Mouse (Mus musculus): ENCODE data around the gene Tmem178. TPM values are rescaled to one million over a fixed set of nuclear protein-coding genes. Genes with fewer than 3 reads are reported as not detected.

Gene Tmem178
- total and polyA plus RNA-seq, 3 experiments, result not detected

DNA sequence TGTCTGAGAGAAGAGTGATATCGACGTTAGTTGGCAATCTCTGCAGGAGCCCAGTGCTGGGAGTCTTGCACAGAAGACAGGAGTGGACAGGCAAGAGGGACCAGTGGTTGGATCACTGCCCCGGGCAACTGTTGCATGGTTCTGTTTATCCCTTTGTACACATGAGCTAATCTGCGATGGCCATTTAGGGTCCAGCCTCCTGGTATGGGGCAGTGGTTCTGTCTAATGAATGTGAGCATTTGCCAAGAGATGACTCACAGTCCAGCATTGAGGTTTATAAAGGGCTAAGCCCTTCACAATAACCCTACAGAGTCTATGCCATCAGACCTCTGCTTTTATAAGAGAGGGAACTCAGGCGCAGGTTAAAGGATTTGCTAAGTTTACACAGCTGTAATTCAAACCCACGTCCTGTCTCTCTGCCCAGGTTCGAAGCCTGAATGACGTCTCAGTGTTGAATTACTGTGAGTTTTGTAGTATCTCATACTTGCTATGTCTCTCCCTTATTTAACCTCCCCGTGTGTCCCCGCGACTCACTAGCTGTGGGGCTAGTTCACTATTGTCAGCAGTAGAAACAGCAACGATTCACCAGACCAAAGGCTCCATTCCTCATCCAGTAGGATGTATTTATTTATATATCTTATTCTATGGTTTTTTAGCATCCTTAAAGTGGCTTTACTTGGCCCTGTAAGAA lies 37.4 kb downstream of the Tmem178 start:
- TF ChIP-seq GATA1 (IDR thresholded peaks at IDR 0.05; ENCODE audit: borderline replicate concordance, low read length) (no peak), GATA2 (IDR thresholded peaks at IDR 0.05; ENCODE audit: borderline replicate concordance, low read depth, low read length) (no peak), POLR2AphosphoS5 (IDR thresholded peaks at IDR 0.05; ENCODE audit: insufficient replicate concordance, low read depth, low read length) (no peak), TAL1 (conservative IDR thresholded peaks at IDR 0.05; ENCODE audit: low read depth, low read length) (no peak), CTCF (IDR thresholded peaks at IDR 0.05; ENCODE audit: low read depth, low read length) (no peak)
- no peaks in the 10 kb centered on the region for H3K27me3 ChIP-seq (ENCODE audit: insufficient read depth, low read length)
- DNase-seq (ENCODE audit: low spot score) (no peak), ATAC-seq (ENCODE audit: extremely low read depth, insufficient number of reproducible peaks, low FRiP score, poor library complexity, severe bottlenecking) (no peak)
- 0 out of 2 replicates have a peak, but pooled peaks cover 2% of the 10 kb centered on the region for H3K9me3 ChIP-seq (replicated peaks)
- H3K4me3 ChIP-seq (ENCODE audit: low read depth, low read length), result no peak overlapping the region
- H3K36me3 ChIP-seq (replicated peaks), result no peaks in the 10 kb centered on the region
- H3K4me1 ChIP-seq (ENCODE audit: insufficient read depth, low read depth, low read length), result no peaks in the 10 kb centered on the region

DNA sequence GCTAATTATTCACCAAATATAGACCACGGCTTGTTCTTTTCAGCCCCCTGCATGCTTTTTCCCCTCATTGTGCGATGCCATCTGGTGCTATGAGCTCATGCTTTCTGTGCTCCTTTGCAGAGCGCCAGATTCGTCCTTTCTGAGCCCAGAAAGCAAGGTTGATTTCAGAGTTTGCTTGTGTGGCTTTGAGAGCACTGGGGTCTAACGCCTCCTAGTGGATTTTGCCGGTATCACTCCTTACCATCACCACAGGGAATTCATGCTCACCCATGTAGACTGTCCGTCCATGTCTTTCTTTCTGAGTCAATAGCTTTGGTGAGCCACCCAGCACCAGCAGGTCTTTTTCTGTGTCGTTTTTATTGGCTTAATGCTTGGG lies 38.0 kb downstream of the Tmem178 start:
- H3K36me3 ChIP-seq (replicated peaks), result no peaks in the 10 kb centered on the region
- no peak for ATAC-seq (ENCODE audit: extremely low read depth, insufficient number of reproducible peaks, low FRiP score, poor library complexity, severe bottlenecking)
- no peak for DNase-seq (ENCODE audit: low spot score)
- H3K27me3 ChIP-seq (ENCODE audit: insufficient read depth, low read length), result no peaks in the 10 kb centered on the region
- H3K4me1 ChIP-seq (ENCODE audit: insufficient read depth, low read depth, low read length), result no peaks in the 10 kb centered on the region
- TF ChIP-seq CTCF (IDR thresholded peaks at IDR 0.05; ENCODE audit: low read depth, low read length) (no peak), POLR2AphosphoS5 (IDR thresholded peaks at IDR 0.05; ENCODE audit: insufficient replicate concordance, low read depth, low read length) (no peak)
- no peak overlapping the region for H3K4me3 ChIP-seq (ENCODE audit: low read depth, low read length)
- 0 out of 2 replicates have a peak, but pooled peaks cover 2% of the 10 kb centered on the region for H3K9me3 ChIP-seq (replicated peaks)

DNA sequence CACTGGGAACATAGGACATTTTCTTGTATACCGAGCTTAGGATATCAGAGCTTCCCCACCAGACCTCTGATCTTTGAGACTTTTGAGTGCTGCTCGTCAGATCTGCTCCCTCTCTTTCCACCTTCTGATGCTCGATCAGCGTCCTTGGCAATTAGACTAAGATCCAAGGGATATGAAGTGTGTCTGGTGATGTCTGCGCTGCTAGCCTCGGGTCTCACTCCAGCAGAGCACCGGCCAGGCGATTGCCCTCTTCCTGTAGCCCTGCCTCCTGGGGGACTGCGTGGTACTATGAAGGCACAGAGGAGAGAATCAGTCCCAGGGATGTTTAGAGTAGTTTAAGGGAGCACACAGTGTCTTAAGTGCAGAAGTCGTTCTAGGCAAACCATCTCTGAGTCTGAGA lies 38.5 kb downstream of the Tmem178 start:
- 0 out of 2 replicates have a peak, but pooled peaks cover 2% of the 10 kb centered on the region for H3K9me3 ChIP-seq (replicated peaks)
- ATAC-seq (ENCODE audit: extremely low read depth, insufficient number of reproducible peaks, low FRiP score, poor library complexity, severe bottlenecking), result no peak
- no peaks in the 10 kb centered on the region for H3K4me1 ChIP-seq (ENCODE audit: insufficient read depth, low read depth, low read length)
- TF ChIP-seq TAL1 (conservative IDR thresholded peaks at IDR 0.05; ENCODE audit: low read depth, low read length) (no peak), CTCF (IDR thresholded peaks at IDR 0.05; ENCODE audit: low read depth, low read length) (no peak), GATA1 (IDR thresholded peaks at IDR 0.05; ENCODE audit: borderline replicate concordance, low read length) (no peak)
- H3K4me3 ChIP-seq (ENCODE audit: low read depth, low read length), result no peak overlapping the region
- DNase-seq (ENCODE audit: low spot score), result no peak
- no peaks in the 10 kb centered on the region for H3K27me3 ChIP-seq (ENCODE audit: insufficient read depth, low read length)
- no peaks in the 10 kb centered on the region for H3K36me3 ChIP-seq (replicated peaks)

DNA sequence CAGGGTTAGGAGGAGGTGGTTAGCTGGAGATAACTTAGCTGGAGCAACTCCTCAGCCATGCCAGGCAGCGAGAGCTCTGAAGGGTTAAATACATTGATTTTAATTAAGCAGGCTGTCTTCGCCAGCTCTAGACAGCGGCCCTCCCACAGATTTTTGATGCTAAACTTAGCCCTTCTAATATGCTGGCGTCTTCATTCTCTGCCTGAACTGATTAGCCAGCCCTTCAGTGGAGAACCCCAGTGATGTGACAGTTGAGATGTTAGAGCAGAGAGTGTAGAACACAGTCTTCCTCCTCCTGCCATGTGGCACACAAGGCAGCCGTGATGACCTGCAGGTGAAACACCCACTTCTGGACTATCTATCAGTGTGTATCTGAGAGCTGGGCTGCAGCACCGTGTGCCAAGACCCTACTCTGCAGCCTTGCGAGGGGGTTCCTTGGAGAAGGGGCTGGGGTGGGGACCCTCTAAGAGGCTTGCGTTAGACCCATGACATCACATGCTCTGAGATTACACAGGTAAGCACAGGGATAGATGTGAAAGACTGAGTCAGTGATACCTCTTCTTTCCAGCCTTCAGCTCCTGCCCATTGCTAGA lies 47.2 kb downstream of the Tmem178 start:
- no peak for DNase-seq (ENCODE audit: low spot score)
- TF ChIP-seq GATA1 (IDR thresholded peaks at IDR 0.05; ENCODE audit: borderline replicate concordance, low read length), result no peak
- TF ChIP-seq GATA2 (IDR thresholded peaks at IDR 0.05; ENCODE audit: borderline replicate concordance, low read depth, low read length), result no peak
- TF ChIP-seq POLR2AphosphoS5 (IDR thresholded peaks at IDR 0.05; ENCODE audit: insufficient replicate concordance, low read depth, low read length), result no peak
- TF ChIP-seq CTCF (IDR thresholded peaks at IDR 0.05; ENCODE audit: low read depth, low read length), result no peak
- no peak for TF ChIP-seq TAL1 (conservative IDR thresholded peaks at IDR 0.05; ENCODE audit: low read depth, low read length)
- ATAC-seq (ENCODE audit: extremely low read depth, insufficient number of reproducible peaks, low FRiP score, poor library complexity, severe bottlenecking), result no peak
- Histone ChIP-seq H3K9me3 (replicated peaks) (no peaks in the 10 kb centered on the region), H3K4me1 (ENCODE audit: insufficient read depth, low read depth, low read length) (no peaks in the 10 kb centered on the region), H3K36me3 (replicated peaks) (no peaks in the 10 kb centered on the region), H3K27me3 (ENCODE audit: insufficient read depth, low read length) (no peaks in the 10 kb centered on the region), H3K4me3 (ENCODE audit: low read depth, low read length) (no peak overlapping the region)

DNA sequence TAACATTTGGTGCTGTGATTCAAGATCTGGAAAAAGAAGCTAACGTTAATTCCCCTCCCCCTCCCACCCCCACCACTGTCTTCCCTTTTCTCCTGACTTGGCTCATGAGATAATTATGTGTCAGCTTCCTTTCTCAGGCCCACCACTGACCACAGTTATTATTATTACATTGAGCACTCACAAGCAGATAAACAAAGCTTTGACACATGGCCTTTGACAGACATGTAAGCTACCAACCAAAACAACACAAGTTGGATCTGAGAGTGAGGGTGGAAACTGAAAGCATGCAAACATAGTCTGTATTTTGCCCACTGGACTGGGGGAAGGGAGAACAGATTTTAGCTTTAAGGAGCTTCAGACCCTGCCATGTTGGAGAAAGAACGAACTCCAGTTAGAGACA lies 52.8 kb downstream of the Tmem178 start:
- H3K9me3 ChIP-seq (replicated peaks), result no peaks in the 10 kb centered on the region
- no peak for ATAC-seq (ENCODE audit: extremely low read depth, insufficient number of reproducible peaks, low FRiP score, poor library complexity, severe bottlenecking)
- peaks cover 2% of the 10 kb centered on the region; the same call in 1 of the 2 replicates for H3K27me3 ChIP-seq (ENCODE audit: insufficient read depth, low read length)
- H3K36me3 ChIP-seq (replicated peaks), result no peaks in the 10 kb centered on the region
- no peak overlapping the region for H3K4me3 ChIP-seq (ENCODE audit: low read depth, low read length)
- no peak for DNase-seq (ENCODE audit: low spot score)
- no peaks in the 10 kb centered on the region for H3K4me1 ChIP-seq (ENCODE audit: insufficient read depth, low read depth, low read length)
- TF ChIP-seq GATA2 (IDR thresholded peaks at IDR 0.05; ENCODE audit: borderline replicate concordance, low read depth, low read length) (no peak), CTCF (IDR thresholded peaks at IDR 0.05; ENCODE audit: low read depth, low read length) (no peak), TAL1 (conservative IDR thresholded peaks at IDR 0.05; ENCODE audit: low read depth, low read length) (no peak), POLR2AphosphoS5 (IDR thresholded peaks at IDR 0.05; ENCODE audit: insufficient replicate concordance, low read depth, low read length) (no peak), GATA1 (IDR thresholded peaks at IDR 0.05; ENCODE audit: borderline replicate concordance, low read length) (no peak)

DNA sequence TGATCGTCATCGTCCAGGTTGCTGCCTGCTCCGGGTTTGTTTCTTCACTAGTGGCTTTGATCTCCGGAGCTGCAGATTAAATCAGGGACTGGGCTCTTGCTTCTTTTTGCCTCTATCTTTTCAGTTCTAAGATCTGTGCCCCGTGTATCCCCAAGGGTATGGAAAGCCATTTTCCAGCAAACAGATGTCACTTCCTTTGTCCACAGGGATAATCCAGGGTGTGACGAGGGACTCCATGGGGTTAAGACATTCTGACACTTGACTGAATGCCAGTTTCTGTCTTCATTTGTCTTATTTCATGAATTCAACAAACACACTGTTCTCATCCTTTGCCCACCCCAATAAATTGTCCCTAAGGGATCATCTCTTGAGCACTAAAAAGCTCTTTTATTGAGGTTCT lies 54.5 kb downstream of the Tmem178 start:
- Histone ChIP-seq H3K9me3 (replicated peaks) (no peaks in the 10 kb centered on the region), H3K36me3 (replicated peaks) (no peaks in the 10 kb centered on the region), H3K4me3 (ENCODE audit: low read depth, low read length) (no peak overlapping the region), H3K27me3 (ENCODE audit: insufficient read depth, low read length) (peaks cover 2% of the 10 kb centered on the region; the same call in 1 of the 2 replicates), H3K4me1 (ENCODE audit: insufficient read depth, low read depth, low read length) (no peaks in the 10 kb centered on the region)
- no peak for DNase-seq (ENCODE audit: low spot score)
- ATAC-seq (ENCODE audit: extremely low read depth, insufficient number of reproducible peaks, low FRiP score, poor library complexity, severe bottlenecking), result no peak
- TF ChIP-seq POLR2AphosphoS5 (IDR thresholded peaks at IDR 0.05; ENCODE audit: insufficient replicate concordance, low read depth, low read length), result no peak
- no peak for TF ChIP-seq TAL1 (conservative IDR thresholded peaks at IDR 0.05; ENCODE audit: low read depth, low read length)
- no peak for TF ChIP-seq GATA1 (IDR thresholded peaks at IDR 0.05; ENCODE audit: borderline replicate concordance, low read length)
- no peak for TF ChIP-seq CTCF (IDR thresholded peaks at IDR 0.05; ENCODE audit: low read depth, low read length)
- no peak for TF ChIP-seq GATA2 (IDR thresholded peaks at IDR 0.05; ENCODE audit: borderline replicate concordance, low read depth, low read length)
